Mouse (Mus musculus) kidney, embryonic 16.5 days (tissue): ENCODE data around the gene Ccdc146. TPM values are rescaled to one million over a fixed set of nuclear protein-coding genes. Genes with fewer than 3 reads are reported as not detected.

Source experiments
- ATAC-seq: fragments of 200-750 bp; cut with Nextera tagmentation; 2 replicates; pipeline ENCODE4 v1.8.0; 2017; ENCODE audit warnings: moderate TSS enrichment; ENCODE audit not compliant: low FRiP score, low TSS enrichment
- H3K27ac ChIP-seq: fragments of 300-500 bp; sonication (generic); 2 replicates; pipeline ENCODE4 v1.5.1; 2014; ENCODE audit warnings: low read length
- H3K27me3 ChIP-seq: fragments of 300-500 bp; sonication (generic); 2 replicates; pipeline ENCODE4 v1.6.1; 2014; ENCODE audit warnings: low read length, control low read depth, mixed read lengths; ENCODE audit not compliant: insufficient read depth
- H3K36me3 ChIP-seq: fragments of 300-500 bp; sonication (generic); 2 replicates; pipeline ENCODE4 v1.6.1; 2014; ENCODE audit warnings: low read length, control low read depth, mixed read lengths; ENCODE audit not compliant: insufficient read depth
- H3K4me1 ChIP-seq: fragments of 300-500 bp; sonication (generic); 2 replicates; pipeline ENCODE4 v1.6.1; 2014; ENCODE audit warnings: low read length, control low read depth, mixed read lengths; ENCODE audit not compliant: insufficient read depth
- H3K4me2 ChIP-seq: fragments of 300-500 bp; sonication (generic); replicated peaks from 2 replicates; pipeline ENCODE4 v1.6.1; 2014; ENCODE audit warnings: low read depth, low read length
- H3K4me3 ChIP-seq: fragments of 300-500 bp; sonication (generic); 2 replicates; pipeline ENCODE4 v1.5.1; 2014; ENCODE audit warnings: mild to moderate bottlenecking, low read length
- H3K9ac ChIP-seq: fragments of 300-500 bp; sonication (generic); replicated peaks from 2 replicates; pipeline ENCODE4 v1.6.1; 2014; ENCODE audit warnings: low read length
- H3K9me3 ChIP-seq: fragments of 300-500 bp; sonication (generic); 2 replicates; pipeline ENCODE4 v1.6.1; 2016; ENCODE audit warnings: low read length, control low read depth
- whole genome bisulfite sequencing: fragments of 180-500 bp; shearing (Covaris S2); extraction: QIAGEN DNeasy Blood & Tissue Kit; methylation state at CpG from one replicate; pipeline ENCODE4 v1.1.7; 2014; 5-methylcytosine and 5-hydroxymethylcytosine counted together
- polyA plus RNA-seq: library from polyadenylated mRNA; unstranded; fragments of >200 nt; fragmentation: Nextera tagmentation; extraction: Ambion mirVana; gene quantifications from 2 replicates; pipeline ENCODE4 v1.2.1, GENCODE M21; 2015

Ccdc146 gene
- polyA plus RNA-seq, 1 experiment from 2014 or later, result 0.27 TPM

- Histone ChIP-seq H3K9me3 (no peaks in the 10 kb centered on the region), H3K4me1 (peaks cover 2% of the 10 kb centered on the region; the same call in 1 of the 2 replicates), H3K27ac (no peak overlapping the region), H3K4me2 (no peak overlapping the region), H3K9ac (no peak overlapping the region), H3K27me3 (no peaks in the 10 kb centered on the region), H3K4me3 (no peak overlapping the region), H3K36me3 (no peaks in the 10 kb centered on the region)
- no peak for ATAC-seq
- WGBS, result 81% methylated on average over 4 of the region's 4 CpGs
Measured at GRCm38 (mm10) chr5:21388855-21389254, 35.6 kb downstream of the Ccdc146 start.

GRCm38 (mm10) chr5:21387340-21387739 lies 37.1 kb downstream of the Ccdc146 start:
- Histone ChIP-seq H3K27me3 (no peaks in the 10 kb centered on the region), H3K4me2 (no peak overlapping the region), H3K4me1 (peaks cover 14% of the 10 kb centered on the region), H3K4me3 (no peak overlapping the region), H3K9me3 (no peaks in the 10 kb centered on the region), H3K9ac (no peak overlapping the region), H3K27ac (no peak overlapping the region), H3K36me3 (no peaks in the 10 kb centered on the region)
- no peak for ATAC-seq

- peaks cover 15% of the 10 kb centered on the region for H3K4me1 ChIP-seq
- no peak for ATAC-seq
- no peak overlapping the region for H3K27ac ChIP-seq
- no peak overlapping the region for H3K4me2 ChIP-seq
- no peak overlapping the region for H3K9ac ChIP-seq
- H3K4me3 ChIP-seq, result no peak overlapping the region
- no peaks in the 10 kb centered on the region for H3K9me3 ChIP-seq
- no peaks in the 10 kb centered on the region for H3K36me3 ChIP-seq
- no peaks in the 10 kb centered on the region for H3K27me3 ChIP-seq
- WGBS, result 75% methylated on average over 4 of the region's 4 CpGs
Measured at GRCm38 (mm10) chr5:21386432-21386831, 38.0 kb downstream of the Ccdc146 start.

- H3K4me3 ChIP-seq, result no peak overlapping the region
- no peak overlapping the region for H3K27ac ChIP-seq
- H3K9me3 ChIP-seq, result no peaks in the 10 kb centered on the region
- no peaks in the 10 kb centered on the region for H3K36me3 ChIP-seq
- no peak overlapping the region for H3K4me2 ChIP-seq
- no peak overlapping the region for H3K9ac ChIP-seq
- peaks cover under 1% of the 10 kb centered on the region; the same call in 1 of the 2 replicates for H3K27me3 ChIP-seq
- H3K4me1 ChIP-seq, result peaks cover 15% of the 10 kb centered on the region
- ATAC-seq, result no peak
- 89% methylated on average over 9 of the region's 9 CpGs for WGBS
Measured at GRCm38 (mm10) chr5:21384976-21385375, 39.5 kb downstream of the Ccdc146 start.

- Histone ChIP-seq H3K4me2 (no peak overlapping the region), H3K4me3 (no peak overlapping the region), H3K9me3 (no peaks in the 10 kb centered on the region), H3K4me1 (peaks cover 15% of the 10 kb centered on the region), H3K27ac (no peak overlapping the region), H3K36me3 (no peaks in the 10 kb centered on the region), H3K27me3 (peaks cover 4% of the 10 kb centered on the region; the same call in 1 of the 2 replicates), H3K9ac (no peak overlapping the region)
- 74% methylated on average over 13 of the region's 13 CpGs for WGBS
- ATAC-seq, result no peak
Measured at GRCm38 (mm10) chr5:21384252-21384960, 40.1 kb downstream of the Ccdc146 start.

GRCm38 (mm10) chr5:21383392-21384251 lies 40.9 kb downstream of the Ccdc146 start:
- Histone ChIP-seq H3K4me2 (peak overlapping the region; percentile 33), H3K9me3 (no peaks in the 10 kb centered on the region), H3K27me3 (peaks cover 6% of the 10 kb centered on the region; the same call in 1 of the 2 replicates), H3K4me1 (peaks cover 15% of the 10 kb centered on the region), H3K9ac (peak overlapping the region; percentile 25; the same call in 1 of the 2 replicates), H3K27ac (peak overlapping the region; percentile 66), H3K4me3 (no peak overlapping the region), H3K36me3 (no peaks in the 10 kb centered on the region)
- peak; percentile 73 for ATAC-seq
- WGBS, result 18% methylated on average over 14 of the region's 14 CpGs

- H3K27me3 ChIP-seq, result peaks cover 6% of the 10 kb centered on the region; the same call in 1 of the 2 replicates
- 41% methylated on average over 6 of the region's 6 CpGs for WGBS
Measured at GRCm38 (mm10) chr5:21382678-21383077, 41.8 kb downstream of the Ccdc146 start.

GRCm38 (mm10) chr5:21381986-21382385 lies 42.5 kb downstream of the Ccdc146 start:
- peaks cover 15% of the 10 kb centered on the region for H3K4me1 ChIP-seq
- H3K27ac ChIP-seq, result no peak overlapping the region
- no peak overlapping the region for H3K4me2 ChIP-seq
- H3K27me3 ChIP-seq, result peaks cover 6% of the 10 kb centered on the region; the same call in 1 of the 2 replicates
- H3K4me3 ChIP-seq, result no peak overlapping the region
- H3K9me3 ChIP-seq, result no peaks in the 10 kb centered on the region
- no peaks in the 10 kb centered on the region for H3K36me3 ChIP-seq
- no peak overlapping the region for H3K9ac ChIP-seq
- no peak for ATAC-seq
- WGBS, result 24% methylated on average over 6 of the region's 6 CpGs

More at GRCm38 (mm10) chr5:21382678-21383077, 41.8 kb downstream of the Ccdc146 start:
- H3K4me3 ChIP-seq, result no peak overlapping the region
- H3K9me3 ChIP-seq, result no peaks in the 10 kb centered on the region
- peaks cover 15% of the 10 kb centered on the region for H3K4me1 ChIP-seq
- no peak overlapping the region for H3K4me2 ChIP-seq
- H3K36me3 ChIP-seq, result no peaks in the 10 kb centered on the region
- no peak; the same call in 1 of the 2 replicates for ATAC-seq
- no peak overlapping the region for H3K9ac ChIP-seq
- no peak overlapping the region for H3K27ac ChIP-seq

- H3K4me2 ChIP-seq, result no peak overlapping the region
- WGBS, result 69% methylated on average over 2 of the region's 2 CpGs
- H3K36me3 ChIP-seq, result no peaks in the 10 kb centered on the region
- H3K9ac ChIP-seq, result no peak overlapping the region
- no peaks in the 10 kb centered on the region for H3K9me3 ChIP-seq
- H3K4me3 ChIP-seq, result no peak overlapping the region
- H3K4me1 ChIP-seq, result peaks cover 9% of the 10 kb centered on the region
- peaks cover 6% of the 10 kb centered on the region; the same call in 1 of the 2 replicates for H3K27me3 ChIP-seq
- ATAC-seq, result no peak
- no peak overlapping the region for H3K27ac ChIP-seq
Measured at GRCm38 (mm10) chr5:21378397-21378796, 46.1 kb downstream of the Ccdc146 start.
